Mouse (Mus musculus) cerebellum, adult 9-10 months (tissue): ENCODE measurements around the gene Chat.
A peak's percentile ranks its signal among the peaks of the same experiment; 100 is the strongest.

Experiments
- DNase-seq: peaks from one replicate; pipeline ENCODE4 v3.0.0; 2022

Gene Chat

DNA sequence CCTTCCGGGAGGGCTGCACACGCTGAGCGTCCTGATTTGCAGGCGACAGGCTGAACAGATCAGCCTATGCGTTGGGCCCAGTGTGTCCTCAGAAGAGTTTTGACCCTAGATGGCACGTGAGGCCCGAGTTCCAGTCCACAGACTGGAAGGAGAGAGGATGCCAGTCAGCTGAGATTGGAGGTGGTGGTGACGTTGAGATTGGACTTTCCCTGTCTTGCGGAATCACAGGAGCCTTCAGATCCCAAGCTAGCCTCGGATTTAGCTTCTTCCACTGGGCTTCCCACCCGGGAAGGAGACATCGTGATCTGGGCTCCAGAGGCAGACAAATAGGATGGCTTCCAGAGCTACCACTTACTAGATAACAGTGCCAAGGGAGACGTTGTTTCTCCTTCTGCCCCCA lies at the start of gene Chat:
Gene Chat, minus strand, starts transcription at position 101 of the 400 bp plus-strand sequence.
- DNase-seq: no peak

DNA sequence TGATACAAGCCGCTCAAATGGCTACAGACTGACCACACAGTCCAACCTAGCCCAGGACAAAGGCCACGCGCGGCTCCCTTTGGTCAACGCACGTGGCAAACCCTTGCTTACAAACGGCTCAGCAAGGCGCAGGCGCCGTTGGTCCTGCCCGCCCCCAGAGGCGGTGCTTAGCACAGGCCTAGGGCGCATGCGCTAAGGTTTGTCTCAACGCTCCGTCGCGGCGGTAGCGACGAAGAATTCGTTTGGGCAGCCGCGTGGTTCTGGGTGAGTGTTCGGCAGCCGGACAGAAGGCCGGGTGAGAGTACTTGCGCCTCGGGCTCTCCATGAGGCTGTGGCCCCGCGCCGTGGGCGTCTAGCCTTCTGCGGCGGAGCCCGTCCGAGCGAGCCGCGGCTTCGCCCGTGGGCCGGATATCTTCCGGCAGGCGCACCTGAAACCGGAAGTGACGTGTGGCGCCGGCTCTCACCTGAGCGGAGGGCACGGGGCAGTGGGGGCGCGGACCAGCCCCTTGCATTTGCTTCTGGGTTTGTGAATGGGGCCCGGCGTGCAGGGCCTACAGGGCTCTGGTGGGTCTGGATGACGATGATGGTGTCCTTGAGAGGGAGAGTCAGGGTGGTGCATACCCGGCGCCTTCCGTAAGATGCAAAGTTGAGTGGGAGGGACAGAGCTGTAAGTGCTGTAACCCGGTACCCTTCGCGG lies 47.7 kb upstream of the Chat start, which contains the start of gene Ercc6:
Gene Ercc6, plus strand, starts transcription at position 186 of the 697 bp plus-strand sequence.
- DNase-seq: peak; percentile 93

DNA sequence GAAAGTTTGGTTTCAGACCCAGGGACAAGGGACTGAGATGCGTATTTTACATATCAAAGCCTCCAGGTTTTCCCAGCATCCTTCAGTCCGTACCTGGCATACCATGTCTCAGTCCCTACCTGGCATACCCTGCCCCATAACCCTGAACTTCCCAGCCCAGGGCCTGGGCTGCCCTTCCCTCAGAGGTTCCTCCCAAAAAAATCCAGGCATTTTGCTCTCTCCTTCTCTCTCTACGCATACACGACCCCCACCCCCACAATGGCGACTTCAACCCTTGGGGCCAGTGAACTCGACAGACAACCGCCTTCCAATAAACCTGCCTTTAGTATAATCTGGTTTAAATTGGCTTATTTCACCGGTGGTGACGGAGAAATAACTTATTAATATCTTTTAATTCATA lies 47.1 kb upstream of the Chat start:
- no peak for DNase-seq

DNA sequence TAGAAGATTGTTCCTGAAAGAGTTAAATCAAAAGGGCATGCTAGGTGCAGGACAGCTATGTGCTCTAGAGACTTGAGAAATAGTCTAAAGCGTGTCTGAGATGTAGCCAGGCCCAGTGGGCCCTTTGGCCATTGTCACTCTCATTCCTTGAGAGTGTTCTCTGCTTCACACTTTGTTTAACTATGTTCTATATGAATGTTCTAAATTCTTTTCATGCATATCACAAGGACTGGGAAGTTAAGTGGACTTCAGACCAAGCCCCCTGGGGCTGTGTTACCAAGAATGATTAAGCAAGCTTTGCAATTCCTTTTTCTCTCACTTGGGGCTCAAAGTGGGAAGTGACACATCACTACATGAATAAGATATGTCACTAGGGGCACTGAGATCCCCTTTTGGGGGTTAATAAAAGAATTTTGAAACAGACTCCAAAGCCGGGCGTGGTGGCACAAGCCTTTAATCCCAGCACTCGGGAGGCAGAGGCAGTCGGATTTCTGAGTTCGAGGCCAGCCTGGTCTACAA lies 43.7 kb upstream of the Chat start:
- no peak for DNase-seq

DNA sequence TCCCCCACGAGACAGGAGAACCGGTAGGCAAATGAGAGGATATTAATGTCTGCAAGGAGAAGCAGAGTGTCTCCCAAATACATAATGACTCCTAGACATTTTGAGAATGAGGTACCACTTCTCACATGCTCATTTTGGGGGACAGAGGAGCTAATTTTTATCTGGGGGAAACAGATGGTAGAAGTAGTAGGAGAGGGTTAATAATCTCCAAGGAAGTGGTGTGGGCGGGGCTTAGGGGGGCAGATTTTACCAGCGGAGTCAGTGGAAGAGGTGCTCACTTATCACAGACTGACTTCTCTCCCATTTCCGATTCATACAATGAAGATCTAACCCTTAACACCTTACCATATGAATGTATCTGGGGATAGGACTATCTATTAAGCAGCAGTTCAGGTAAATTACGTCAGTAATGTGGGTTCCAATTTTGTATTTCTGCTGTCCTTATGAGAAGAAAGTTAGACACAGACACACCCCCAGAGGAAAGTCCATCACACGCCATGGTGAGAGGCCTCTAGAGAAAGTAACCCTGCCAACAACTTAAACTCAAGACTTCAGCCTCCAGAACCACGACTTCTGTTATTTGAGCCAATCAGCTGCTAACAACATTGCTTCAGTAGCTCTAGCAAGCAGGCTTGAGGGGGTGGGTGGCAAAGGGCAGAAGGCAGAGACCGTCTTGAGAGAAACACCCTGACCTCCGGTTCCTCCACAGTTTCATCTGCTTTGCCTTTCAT lies 42.5 kb upstream of the Chat start:
- no peak for DNase-seq

DNA sequence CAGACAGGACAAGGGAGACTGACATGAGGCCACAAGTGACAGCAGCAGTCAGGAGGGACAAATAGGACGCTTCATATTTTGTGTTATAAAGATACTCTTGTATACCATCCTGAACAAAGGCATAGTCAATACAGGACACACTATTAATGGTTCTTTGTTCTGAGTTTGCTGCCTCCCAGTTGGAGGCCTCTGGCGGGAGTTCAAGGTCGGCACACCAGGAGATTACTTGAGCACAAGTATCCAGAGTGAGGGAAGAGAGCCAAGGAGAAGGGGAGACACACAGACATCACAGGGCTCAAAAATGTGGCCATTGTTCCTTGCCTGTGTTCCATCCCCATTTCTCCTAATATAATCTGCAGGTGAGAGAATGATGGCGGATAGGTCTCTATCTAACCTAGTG lies 41.4 kb upstream of the Chat start:
- no peak for DNase-seq

DNA sequence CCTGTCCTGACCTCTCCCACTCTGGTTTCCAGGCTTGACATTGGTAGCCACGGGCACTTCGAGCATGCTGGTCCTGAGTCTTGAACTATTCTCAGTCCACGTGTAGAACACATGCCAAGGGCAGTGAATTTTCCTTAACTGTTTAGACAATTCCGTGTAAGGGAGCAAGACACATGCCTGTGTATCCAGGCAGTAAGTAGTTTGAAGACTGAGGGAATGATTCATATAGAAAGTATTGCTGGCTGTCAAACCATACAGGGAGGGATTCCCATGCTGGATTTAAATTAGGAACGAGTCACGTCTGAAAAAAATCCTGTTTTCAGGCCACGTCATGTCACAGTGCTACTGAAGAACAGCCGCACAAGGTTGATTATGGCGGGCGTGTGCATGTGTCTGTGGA lies 40.5 kb upstream of the Chat start:
- no peak for DNase-seq

DNA sequence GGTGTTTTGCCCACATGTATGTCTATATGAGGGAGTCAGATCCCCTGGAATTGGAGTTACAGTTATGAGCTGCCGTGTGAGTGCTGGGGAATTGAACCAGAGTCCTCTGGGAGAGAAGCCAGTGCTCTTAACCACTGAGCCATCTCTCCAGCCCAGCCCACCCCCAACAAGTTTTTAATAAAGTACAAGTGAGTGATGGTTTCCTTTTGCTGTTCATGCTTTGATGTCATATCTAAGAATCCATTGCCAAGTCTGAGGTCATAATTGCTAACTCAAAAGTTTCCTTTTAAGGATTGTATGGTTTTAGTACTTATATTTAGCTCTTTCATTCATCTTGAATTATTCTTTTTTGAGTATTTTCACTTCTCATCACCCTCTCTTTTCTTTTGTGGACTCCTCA lies 38.1 kb upstream of the Chat start:
- DNase-seq: no peak

DNA sequence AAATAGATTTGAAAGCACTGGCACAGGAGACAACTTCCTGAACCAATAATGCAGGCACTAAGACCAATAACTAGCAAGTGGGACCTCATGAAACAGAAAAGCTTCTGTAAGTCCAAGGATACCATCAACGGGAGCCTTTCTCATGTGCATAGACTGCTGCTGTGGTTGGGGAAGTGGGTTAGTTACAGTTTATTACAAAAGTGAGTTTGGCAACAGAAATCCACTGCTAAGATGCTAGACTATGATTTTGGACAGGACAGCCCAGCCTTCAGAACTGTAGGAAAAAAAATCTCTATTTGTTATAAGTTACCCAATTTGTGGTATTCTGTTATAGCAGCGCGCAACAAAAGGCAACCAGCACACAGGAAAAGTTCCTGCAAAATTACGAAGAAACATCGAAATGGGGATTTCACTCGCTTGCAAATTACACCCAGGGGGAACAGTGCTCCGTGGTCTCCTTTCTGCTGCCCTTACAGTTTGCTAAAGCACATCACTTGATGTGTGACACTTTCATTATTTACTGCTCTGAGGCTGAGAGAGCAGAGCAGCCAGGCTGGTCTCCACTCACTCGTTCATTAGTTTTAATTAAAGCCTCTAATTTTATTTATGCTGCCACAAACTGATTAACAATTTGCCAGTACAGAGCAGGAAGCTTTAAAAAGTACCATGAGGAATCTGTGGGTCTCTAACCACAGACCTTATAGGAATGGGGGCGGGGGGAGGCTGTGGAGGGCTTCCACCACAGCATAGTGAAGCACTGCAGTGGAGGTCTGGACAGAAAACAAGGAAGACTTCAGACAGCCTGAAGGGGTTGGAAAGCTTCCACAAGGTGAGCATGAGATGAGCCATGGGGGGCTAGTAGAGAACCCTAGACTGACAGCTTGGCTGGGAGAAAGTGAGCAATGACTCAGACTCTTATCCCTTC lies 37.2 kb upstream of the Chat start:
- no peak for DNase-seq

DNA sequence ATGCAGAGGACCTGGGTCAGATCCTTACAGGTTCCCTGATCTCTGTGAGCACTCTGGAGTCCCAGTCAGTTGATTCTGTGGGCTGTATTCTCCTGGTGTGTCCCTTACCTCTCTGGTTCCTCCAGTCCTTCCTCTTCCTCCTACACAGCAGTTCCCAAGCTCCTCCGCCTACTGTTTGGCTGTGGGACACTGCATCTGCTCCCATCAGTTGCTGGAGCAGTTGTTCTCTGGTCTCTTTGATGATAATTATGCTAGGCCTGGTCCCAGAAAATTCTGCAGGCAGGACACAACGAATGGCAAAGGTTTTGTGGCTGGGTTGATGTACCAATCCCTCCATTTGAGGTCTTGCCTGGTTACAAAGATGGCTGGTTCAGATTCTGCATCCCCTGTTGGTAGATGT lies 35.5 kb upstream of the Chat start:
- no peak for DNase-seq

DNA sequence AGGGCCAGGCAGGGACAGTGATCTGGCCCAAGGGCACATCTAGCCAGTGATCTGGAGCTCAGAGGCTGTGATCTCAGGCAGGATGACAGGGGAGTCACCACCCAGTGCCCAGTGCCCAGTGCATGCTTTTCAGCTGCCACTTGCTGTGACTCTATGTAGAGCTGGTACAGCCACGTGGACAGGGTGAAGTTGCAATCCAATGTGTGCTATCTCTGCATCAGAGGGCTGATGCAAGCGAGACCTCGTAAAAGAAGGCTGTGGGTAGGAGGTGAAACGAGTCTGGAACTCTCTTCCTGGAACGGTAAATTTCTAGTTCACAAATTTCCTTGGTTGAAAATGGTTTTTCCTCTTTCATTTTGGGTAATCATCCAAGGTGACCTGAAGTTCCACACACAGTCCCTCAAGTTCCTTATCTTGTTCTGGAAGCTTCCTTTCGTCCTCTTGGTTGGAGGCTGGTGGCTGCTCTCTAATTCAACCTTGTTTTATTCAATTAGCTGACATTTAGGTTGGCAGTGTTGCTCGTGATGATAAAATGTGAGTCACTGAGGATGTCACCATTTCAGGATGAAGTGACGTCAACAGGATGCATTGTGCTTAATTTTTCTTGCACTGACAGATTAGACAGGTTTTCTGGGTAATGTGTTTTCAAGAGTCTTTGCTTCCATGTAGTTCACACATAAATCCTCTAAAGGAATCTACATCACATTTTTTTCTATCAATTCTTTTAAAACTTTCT lies 30.5 kb upstream of the Chat start:
- DNase-seq: no peak

DNA sequence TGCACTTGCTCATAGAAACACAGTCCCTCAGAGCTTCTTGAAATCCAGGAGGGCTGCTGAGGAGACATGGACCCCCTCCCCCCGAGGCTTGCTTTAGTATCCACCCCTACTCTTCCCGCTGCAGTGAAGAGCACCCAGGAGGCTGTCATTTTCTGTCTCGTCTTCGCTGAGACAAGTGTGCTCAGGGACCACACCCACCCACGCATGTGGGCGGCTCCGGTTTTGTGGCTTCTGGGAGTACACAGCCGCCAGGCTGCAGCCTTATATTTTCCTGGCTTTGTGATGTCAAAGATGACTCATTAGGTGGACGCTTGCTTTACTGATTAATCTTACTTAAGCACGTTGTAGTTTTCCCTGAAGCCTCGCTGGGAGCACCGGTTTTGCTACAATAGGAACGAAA lies 26.7 kb upstream of the Chat start:
- DNase-seq: no peak

DNA sequence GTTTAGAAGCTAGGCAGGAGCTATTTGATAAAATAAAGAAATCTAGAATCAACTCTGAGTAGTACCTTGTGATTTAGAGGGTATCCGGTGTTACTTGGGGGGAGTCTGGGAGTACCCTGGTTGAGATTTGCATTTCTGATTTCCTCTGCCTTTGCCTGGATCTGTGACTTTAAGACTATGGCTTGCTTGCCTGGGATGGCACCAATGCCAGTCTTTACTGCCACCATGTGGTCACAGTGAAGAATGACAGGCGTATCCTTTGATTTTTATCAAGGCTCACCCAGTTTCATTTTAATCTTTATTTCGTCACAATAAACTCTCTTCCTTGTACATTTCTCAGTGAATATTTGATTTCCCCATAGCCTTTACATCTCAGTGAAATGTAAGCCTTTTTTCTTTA lies 16.3 kb upstream of the Chat start:
- DNase-seq: peak; percentile 34

DNA sequence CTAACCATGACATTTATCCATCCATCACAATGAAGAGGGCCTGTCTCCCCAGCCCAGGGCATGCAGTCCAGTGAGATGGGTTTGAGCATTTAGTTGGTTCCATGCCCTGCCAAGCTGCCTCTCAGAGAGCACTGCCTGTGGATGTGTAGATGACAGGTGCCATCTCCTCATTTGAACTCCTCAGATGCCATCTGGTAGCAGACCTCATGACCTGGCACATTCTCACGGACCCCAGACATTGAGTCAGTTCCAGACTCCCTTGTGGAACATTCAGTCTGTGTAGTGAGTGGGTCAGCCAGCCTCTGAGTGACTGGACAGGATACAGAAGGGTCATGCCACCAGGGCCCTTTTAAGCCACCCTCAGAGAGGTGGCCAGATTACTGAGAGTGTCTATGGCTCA lies 11.8 kb upstream of the Chat start:
- DNase-seq: peak; percentile 21

DNA sequence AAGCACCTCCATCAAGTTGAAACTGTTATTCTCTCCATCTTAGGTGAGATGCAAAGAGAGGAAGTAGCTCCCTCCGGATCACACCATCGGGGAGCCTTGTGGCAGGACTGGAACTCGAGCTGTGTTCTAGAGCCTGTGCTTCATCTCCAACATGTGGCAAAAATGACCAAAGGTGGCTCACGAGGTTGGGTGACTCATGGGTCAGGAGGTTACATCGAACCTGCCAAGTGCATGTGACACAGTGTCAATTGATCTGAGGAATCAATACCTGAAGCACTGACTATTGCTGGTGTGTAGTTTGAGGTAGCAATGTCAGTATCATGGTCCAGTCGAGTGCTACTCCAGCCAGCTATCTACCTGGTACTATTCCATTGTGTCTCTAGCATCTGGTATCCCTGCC lies 10.8 kb upstream of the Chat start:
- no peak for DNase-seq

DNA sequence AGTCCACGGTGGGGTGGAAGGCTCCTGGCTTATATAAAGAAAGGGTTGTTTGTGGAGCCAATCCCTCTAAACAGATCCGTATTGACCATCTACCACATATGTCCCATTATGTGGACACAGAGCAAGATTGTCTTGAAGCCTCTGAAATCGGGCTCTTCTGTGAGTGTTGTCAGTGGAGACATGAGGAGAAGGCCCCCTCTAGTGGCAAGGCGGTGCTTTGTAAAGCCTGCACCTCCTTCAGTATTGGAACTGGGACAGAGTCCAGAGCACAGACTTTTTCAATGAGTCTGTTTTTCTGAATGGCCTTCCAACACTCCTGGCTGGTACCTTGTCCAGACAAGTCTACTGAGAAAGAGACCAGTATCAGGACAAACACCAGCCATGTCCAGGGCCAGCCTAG lies 7.2 kb upstream of the Chat start:
- peak; percentile 75 for DNase-seq

DNA sequence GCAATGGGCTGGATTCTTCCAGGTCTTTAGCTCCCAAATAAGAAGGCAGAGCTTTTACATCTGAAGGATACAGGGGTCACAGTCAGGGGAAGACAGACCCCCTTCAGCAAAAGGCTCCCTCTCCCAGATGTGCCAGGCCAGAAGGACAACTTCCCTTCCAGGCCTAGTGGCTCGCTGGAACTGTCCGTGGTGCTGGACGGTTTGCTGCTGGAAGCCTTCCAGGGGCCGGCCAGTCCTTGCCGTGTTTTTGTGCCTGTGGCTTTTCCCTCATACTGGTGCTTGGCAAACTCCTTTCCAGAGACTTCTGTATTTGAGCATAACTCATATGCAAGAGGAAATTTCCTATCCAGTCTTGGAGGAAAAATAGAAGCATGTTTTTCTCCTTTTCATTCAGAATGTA lies 1.8 kb upstream of the Chat start:
- DNase-seq: no peak

DNA sequence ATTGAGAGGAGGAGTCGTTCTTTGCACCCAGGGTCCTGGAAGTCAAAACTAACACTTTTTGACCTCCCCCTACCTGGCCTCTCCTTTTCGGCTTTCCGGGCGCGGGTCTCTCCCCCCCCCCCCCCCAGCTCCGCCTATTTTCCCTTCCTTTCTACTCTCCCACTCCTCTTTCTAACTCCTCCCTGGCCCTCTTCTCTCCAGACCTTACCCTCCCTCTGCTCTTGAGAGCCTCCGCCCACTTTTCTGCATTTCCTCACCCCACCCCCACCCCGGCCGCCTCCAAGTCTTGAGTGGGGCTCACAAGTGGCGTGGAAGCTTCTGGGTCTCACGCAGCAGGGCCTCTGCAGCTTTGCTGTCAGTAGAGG lies 301 bp downstream of the Chat start:
- DNase-seq: no peak

DNA sequence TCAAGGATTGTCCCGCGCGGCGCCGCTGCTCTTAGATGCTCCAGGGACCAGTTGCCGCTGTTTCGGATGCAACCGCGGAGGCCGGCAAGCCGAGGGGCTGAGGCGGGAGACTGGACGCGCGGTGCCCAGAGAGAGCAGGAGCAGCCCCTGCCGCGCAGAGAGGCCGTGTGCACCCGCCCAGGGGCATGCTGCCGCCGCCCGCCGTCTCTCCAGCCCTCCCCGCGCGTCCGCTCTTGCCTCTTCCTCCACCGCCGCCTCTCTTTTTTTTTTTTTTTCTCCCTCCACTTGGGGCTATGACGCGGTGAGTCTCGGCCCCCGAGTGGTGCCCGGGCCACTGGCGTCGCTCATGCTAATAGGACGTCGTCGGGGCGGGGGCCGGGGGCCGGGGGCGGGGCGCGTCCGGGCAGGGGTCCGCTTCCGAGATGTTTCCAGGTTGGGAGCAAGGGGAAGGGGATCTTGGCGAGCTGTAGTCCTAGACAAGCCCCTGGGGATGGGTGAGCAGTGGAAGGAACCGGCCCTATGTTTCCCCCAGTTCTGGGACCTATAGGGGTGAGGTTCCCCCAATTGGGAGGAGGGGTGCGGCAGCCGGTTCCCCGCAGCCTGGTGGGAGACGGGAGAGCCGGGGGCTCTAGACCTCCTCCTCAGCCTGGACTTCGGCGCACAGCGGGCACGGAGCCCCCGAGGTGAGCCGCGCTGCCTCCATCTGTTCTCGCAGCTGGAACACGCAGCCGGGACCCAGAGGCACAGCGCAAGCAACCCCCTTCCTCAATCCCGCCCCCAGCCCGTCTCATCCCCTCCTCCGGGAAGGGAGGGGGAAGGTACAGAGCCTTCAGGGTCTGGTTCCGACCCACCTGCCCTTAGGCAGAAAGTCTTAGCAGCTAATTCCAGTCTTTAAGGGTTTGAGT lies 936 bp downstream of the Chat start, which contains the start of gene Slc18a3:
Gene Slc18a3, minus strand, starts transcription at position 250 of the 905 bp plus-strand sequence.
- no peak for DNase-seq

DNA sequence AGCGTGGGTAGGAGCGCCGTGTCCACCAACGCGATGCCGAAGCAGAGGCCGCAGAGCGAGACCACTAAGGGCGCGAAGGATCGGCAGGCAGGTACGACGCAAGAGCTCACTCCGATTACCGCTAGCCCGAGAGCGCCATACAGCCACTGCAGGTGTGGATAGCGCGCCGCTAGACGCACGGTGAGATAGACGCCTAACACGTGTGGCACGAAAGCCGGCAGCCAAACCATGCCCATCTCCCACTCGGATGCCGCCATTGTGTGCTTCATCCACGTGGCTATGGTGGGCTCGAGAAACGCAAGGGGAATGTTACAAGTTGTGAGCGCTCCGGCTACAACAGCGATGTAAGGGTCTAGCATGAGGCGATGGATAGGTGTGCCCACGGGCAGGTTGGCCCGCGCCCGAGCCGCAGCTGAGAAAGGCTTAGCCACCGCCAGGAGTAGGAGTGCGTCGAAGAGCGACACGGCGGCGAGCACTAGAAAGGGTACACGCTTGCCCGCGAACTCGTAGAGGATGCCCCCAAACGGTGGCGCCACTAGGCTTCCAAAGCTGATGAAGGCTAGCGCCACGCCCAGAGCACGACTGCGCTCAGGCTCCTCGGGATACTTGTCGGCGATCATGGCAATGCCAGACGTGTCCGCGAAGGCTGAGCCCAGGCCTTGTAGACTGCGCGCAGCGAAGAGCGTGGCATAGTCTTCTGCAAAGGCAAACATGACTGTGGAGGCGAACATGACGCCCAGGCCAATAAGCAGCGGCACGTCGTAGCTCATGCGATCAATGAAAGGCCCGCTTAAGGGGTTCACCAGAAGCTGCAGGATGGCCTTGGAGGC lies 2.4 kb downstream of the Chat start:
- DNase-seq: no peak

DNA sequence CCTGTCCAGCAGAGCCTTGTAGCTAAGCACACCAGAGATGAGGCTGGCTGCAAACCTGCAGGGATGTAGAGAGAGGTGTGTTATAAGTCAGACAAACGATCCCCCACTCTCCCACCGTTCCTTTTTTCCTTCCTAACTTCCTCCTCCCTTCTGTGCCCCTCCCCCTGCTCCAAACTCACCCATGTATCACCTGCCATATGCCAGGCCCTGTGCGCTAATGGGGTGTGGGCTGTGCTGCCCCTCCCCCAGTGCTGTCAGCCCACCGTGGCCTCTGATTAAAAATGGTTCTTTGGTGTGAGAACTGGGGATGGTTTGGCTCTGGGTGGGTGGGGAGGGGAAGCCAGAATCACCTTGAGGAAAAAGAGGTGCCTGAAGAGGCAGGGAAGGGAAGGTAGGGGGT lies 13.2 kb downstream of the Chat start:
- DNase-seq: no peak
